Mouse (Mus musculus): ENCODE measurements around the gene Erlin1. TPM values are rescaled to one million over a fixed set of nuclear protein-coding genes. Genes with fewer than 3 reads are reported as not detected.

The Erlin1 gene
- total and polyA plus RNA-seq, 3 experiments = 4.1 to 7.8 (median 6.0) TPM

GRCm38 (mm10) chr19:43995427-43995826 is 74.2 kb downstream of the Erlin1 start:
- 44% methylated on average over 7 of the region's 7 CpGs for WGBS
- Histone ChIP-seq H3K27me3 (ENCODE audit: control insufficient read depth, insufficient read depth, low read length) (no peaks in the 10 kb centered on the region), H3K27ac (no peak overlapping the region), H3K36me3 (ENCODE audit: control insufficient read depth, insufficient read depth, low read length) (no peaks in the 10 kb centered on the region), H3K9ac (ENCODE audit: low read depth, low read length) (no peak overlapping the region), H3K4me1 (ENCODE audit: control insufficient read depth, insufficient read depth, low read length) (no peaks in the 10 kb centered on the region), H3K4me3 (no peak overlapping the region), H3K79me2 (replicated peaks; ENCODE audit: control insufficient read depth, insufficient read depth, low read length) (no peaks in the 10 kb centered on the region)
- TF ChIP-seq CTCF (IDR thresholded peaks at IDR 0.05) (no peak), EP300 (IDR thresholded peaks at IDR 0.05; ENCODE audit: insufficient read depth, low read depth, low read length) (no peak), POLR2A (IDR thresholded peaks at IDR 0.05; ENCODE audit: insufficient read depth, low read depth, low read length) (no peak)
- intact Hi-C loops (cut with DNase I) = no loop called here
- no peak for DNase-seq

- TF ChIP-seq POLR2A (IDR thresholded peaks at IDR 0.05; ENCODE audit: insufficient read depth, low read depth, low read length) = no peak
- no peak for TF ChIP-seq EP300 (IDR thresholded peaks at IDR 0.05; ENCODE audit: insufficient read depth, low read depth, low read length)
- TF ChIP-seq CTCF (IDR thresholded peaks at IDR 0.05) = no peak
- no peak for DNase-seq
- intact Hi-C loops (cut with DNase I) = no loop called here
Measured at GRCm38 (mm10) chr19:43992464-43992863, 77.1 kb downstream of the Erlin1 start.

DNA sequence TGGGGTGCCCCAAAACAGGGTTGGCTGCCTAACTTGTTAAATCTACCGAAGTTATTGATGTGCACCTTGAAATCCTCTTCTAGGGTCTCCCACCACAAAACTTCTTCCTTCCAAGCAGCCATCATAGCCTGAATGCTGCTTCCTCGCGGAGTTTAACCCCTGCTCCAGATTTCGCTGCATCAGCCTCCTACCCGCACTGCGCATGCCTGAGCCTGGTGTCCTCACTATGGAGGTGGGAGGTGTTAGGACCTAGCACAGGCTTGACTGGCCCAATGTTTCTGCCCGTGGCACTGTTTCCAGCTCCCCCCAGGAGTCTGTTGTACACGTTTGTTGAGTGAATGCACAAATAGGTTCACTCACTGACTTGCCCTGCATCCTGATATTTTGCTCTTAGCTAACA is 79.2 kb downstream of the Erlin1 start:
- no peak for TF ChIP-seq POLR2A (IDR thresholded peaks at IDR 0.05; ENCODE audit: insufficient read depth, low read depth, low read length)
- TF ChIP-seq CTCF (IDR thresholded peaks at IDR 0.05) = no peak
- TF ChIP-seq EP300 (IDR thresholded peaks at IDR 0.05; ENCODE audit: insufficient read depth, low read depth, low read length) = no peak
- DNase-seq = no peak
- no peak overlapping the region for H3K27ac ChIP-seq
- intact Hi-C loops (cut with DNase I) = no loop called here
- H3K27me3 ChIP-seq (ENCODE audit: control insufficient read depth, insufficient read depth, low read length) = peaks cover 3% of the 10 kb centered on the region
- H3K9ac ChIP-seq (ENCODE audit: low read depth, low read length) = no peak overlapping the region
- 79% methylated on average over 8 of the region's 8 CpGs for WGBS
- H3K4me1 ChIP-seq (ENCODE audit: control insufficient read depth, insufficient read depth, low read length) = no peaks in the 10 kb centered on the region
- no peak overlapping the region for H3K4me3 ChIP-seq
- no peaks in the 10 kb centered on the region for H3K79me2 ChIP-seq (replicated peaks; ENCODE audit: control insufficient read depth, insufficient read depth, low read length)
- no peaks in the 10 kb centered on the region for H3K36me3 ChIP-seq (ENCODE audit: control insufficient read depth, insufficient read depth, low read length)

More at GRCm38 (mm10) chr19:43992464-43992863, 77.1 kb downstream of the Erlin1 start:
- Histone ChIP-seq H3K79me2 (replicated peaks; ENCODE audit: control insufficient read depth, insufficient read depth, low read length) (no peaks in the 10 kb centered on the region), H3K27me3 (ENCODE audit: control insufficient read depth, insufficient read depth, low read length) (no peaks in the 10 kb centered on the region; the same call in 1 of the 2 replicates), H3K27ac (no peak overlapping the region), H3K9ac (ENCODE audit: low read depth, low read length) (no peak overlapping the region), H3K36me3 (ENCODE audit: control insufficient read depth, insufficient read depth, low read length) (no peaks in the 10 kb centered on the region), H3K4me1 (ENCODE audit: control insufficient read depth, insufficient read depth, low read length) (no peaks in the 10 kb centered on the region), H3K4me3 (no peak overlapping the region)
- 55% methylated on average over 4 of the region's 4 CpGs for WGBS

- no peak for TF ChIP-seq EP300 (IDR thresholded peaks at IDR 0.05; ENCODE audit: insufficient read depth, low read depth, low read length)
- intact Hi-C loops (cut with DNase I) = no loop called here
- H3K27ac ChIP-seq = no peak within 1 kb of the TSS
- no peak within 1 kb of the TSS for H3K9ac ChIP-seq (ENCODE audit: low read depth, low read length)
- DNase-seq = no peak
- H3K4me3 ChIP-seq = no peak within 1 kb of the TSS
- H3K79me2 ChIP-seq (replicated peaks; ENCODE audit: control insufficient read depth, insufficient read depth, low read length) = no peaks in the 10 kb centered on the region
- peaks cover 3% of the 10 kb centered on the region for H3K27me3 ChIP-seq (ENCODE audit: control insufficient read depth, insufficient read depth, low read length)
- H3K4me1 ChIP-seq (ENCODE audit: control insufficient read depth, insufficient read depth, low read length) = no peaks in the 10 kb centered on the region
- 25% methylated on average over 30 of the region's 30 CpGs for WGBS
- no peaks in the 10 kb centered on the region for H3K36me3 ChIP-seq (ENCODE audit: control insufficient read depth, insufficient read depth, low read length)
Measured at GRCm38 (mm10) chr19:43986069-43986794, 83.4 kb downstream of the Erlin1 start, which contains the start of gene Cpn1. Gene Cpn1 (minus strand): TSS chr19:43986556.

Other genes starting within 250 kb of the Erlin1 start
- gene Dnmbp, start 129.6 kb downstream of the Erlin1 start, total RNA-seq (2021) = 1 to 10 TPM; 8.1 to 9.8 TPM
- 7.1 and 9.6 TPM in 2 replicates for gene Dnmbp, start 129.6 kb downstream of the Erlin1 start, polyA plus RNA-seq (2012; rRNA removed)
- under 1 TPM in 1 of 2 experiments, not detected in 1; 0.31 TPM for gene Cpn1, start 83.2 kb downstream of the Erlin1 start, total RNA-seq (2021)
- 0.18 and 0.47 TPM in 2 replicates for gene Cpn1, start 83.2 kb downstream of the Erlin1 start, polyA plus RNA-seq (2012; rRNA removed)
- gene Cyp2c23, start 40.6 kb downstream of the Erlin1 start, total RNA-seq (2021) = not detected
- gene Cyp2c23, start 40.6 kb downstream of the Erlin1 start, polyA plus RNA-seq (2012; rRNA removed) = 0.12 TPM in 1 of 2 replicates, not detected in the other
- gene Chuk, start 37.7 kb upstream of the Erlin1 start, total RNA-seq (2021) = 10 to 100 TPM; 31.2 to 32.5 TPM
- gene Chuk, start 37.7 kb upstream of the Erlin1 start, polyA plus RNA-seq (2012; rRNA removed) = 13.9 and 28.9 TPM in 2 replicates
- gene Cwf19l1, start 66.1 kb upstream of the Erlin1 start, total RNA-seq (2021) = 1 to 10 TPM; 8.0 to 9.5 TPM
- gene Cwf19l1, start 66.1 kb upstream of the Erlin1 start, polyA plus RNA-seq (2012; rRNA removed) = 5.5 and 8.6 TPM in 2 replicates
- gene Bloc1s2, start 76.7 kb upstream of the Erlin1 start, total RNA-seq (2021) = 10 to 100 TPM; 14.7 to 16.6 TPM
- 15.1 and 19.1 TPM in 2 replicates for gene Bloc1s2, start 76.7 kb upstream of the Erlin1 start, polyA plus RNA-seq (2012; rRNA removed)
- not detected for gene Pkd2l1, start 122.7 kb upstream of the Erlin1 start, total RNA-seq (2021)
- gene Pkd2l1, start 122.7 kb upstream of the Erlin1 start, polyA plus RNA-seq (2012; rRNA removed) = not detected in 2 replicates
- under 1 TPM in 1 of 2 experiments, not detected in 1; 0.13 TPM for gene Scd3, start 133.5 kb upstream of the Erlin1 start, total RNA-seq (2021)
- 0.37 TPM in 1 of 2 replicates, not detected in the other for gene Scd3, start 133.5 kb upstream of the Erlin1 start, polyA plus RNA-seq (2012; rRNA removed)
- gene Scd2, start 223.9 kb upstream of the Erlin1 start, total RNA-seq (2021) = 10 to 100 TPM in 1 of 2 experiments, 1 to 10 TPM in 1; 9.2 to 12.2 TPM
- 21.2 and 31.1 TPM in 2 replicates for gene Scd2, start 223.9 kb upstream of the Erlin1 start, polyA plus RNA-seq (2012; rRNA removed)

All from heart, adult 2 months (tissue).